Mouse (Mus musculus): ENCODE results near the gene Ints7. TPM values are rescaled to one million over a fixed set of nuclear protein-coding genes. Genes with fewer than 3 reads are reported as not detected.

Ints7 gene
- total RNA-seq, 2 experiments from 2014 or later: 10.4 to 11.4 TPM

Other genes with a start within 250 kb of the Ints7 start
- 1 to 10 TPM; 3.2 to 4.2 TPM for gene Tmem206, start 249.7 kb upstream of the Ints7 start, total RNA-seq (2021)
- gene Ppp2r5a, start 172.4 kb upstream of the Ints7 start, total RNA-seq (2021): 100 to 1,000 TPM in 1 of 2 experiments, 10 to 100 TPM in 1; 97.7 to 101 TPM
- under 1 TPM; 0.19 to 0.31 TPM for gene Dtl, start 92 bp upstream of the Ints7 start, total RNA-seq (2021)
- gene Lpgat1, start 142.2 kb downstream of the Ints7 start, total RNA-seq (2021): 10 to 100 TPM; 92.8 to 96.5 TPM
- gene Nek2, start 245.8 kb downstream of the Ints7 start, total RNA-seq (2021): under 1 TPM; 0.53 to 0.70 TPM